Mouse (Mus musculus) bone marrow macrophage, adult 2 months (primary cell): Measurements from ENCODE around the gene A2ml1.

ENCODE experiments used
- CTCF ChIP-seq: IDR thresholded peaks from 2 replicates; pipeline ENCODE4 v1.5.1; 2012; ENCODE audit warnings: low read depth, mild to moderate bottlenecking, low read length, moderate library complexity
- POLR2A ChIP-seq: IDR thresholded peaks from 2 replicates; pipeline ENCODE4 v1.6.1; 2012; ENCODE audit warnings: mild to moderate bottlenecking, low read depth, low read length, borderline replicate concordance

DNA sequence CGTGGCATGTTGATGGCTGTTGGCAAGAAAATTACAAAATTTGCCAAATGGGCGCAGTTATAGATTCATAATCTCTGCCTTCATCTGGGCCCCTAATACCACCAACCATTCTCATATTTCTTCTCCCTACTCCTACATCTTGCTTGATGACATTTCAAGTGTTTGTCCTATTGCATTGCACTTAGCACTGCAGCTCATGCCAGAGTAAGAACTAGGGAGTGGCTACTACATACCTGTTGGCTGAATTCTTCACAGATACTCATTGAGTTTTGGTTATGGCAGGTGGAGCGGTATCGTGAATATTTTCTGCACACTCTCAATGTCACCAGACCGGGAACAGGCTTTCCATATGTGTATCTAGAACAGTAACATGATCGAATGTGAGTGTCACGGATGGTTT is 62.2 kb downstream of the A2ml1 start:
- TF ChIP-seq POLR2A (no peak), CTCF (no peak)
